Mouse (Mus musculus) hindbrain, embryonic 13.5 days (tissue): ENCODE data around the gene Chrna1. TPM values are rescaled to one million over a fixed set of nuclear protein-coding genes. Genes with fewer than 3 reads are reported as not detected.
"Not testable (repeated sequence)": the region's sequence is repeated elsewhere in the genome, so short reads cannot be mapped to it uniquely, and the experiment has no call there.

Experiments
- ATAC-seq: fragments of 200-750 bp; cut with Nextera tagmentation; 2 replicates; pipeline ENCODE4 v1.8.0; 2017; ENCODE audit warnings: moderate TSS enrichment; ENCODE audit not compliant: low FRiP score
- H3K27ac ChIP-seq: fragments of 300-500 bp; sonication (generic); 2 replicates; pipeline ENCODE4 v1.5.1; 2015; ENCODE audit warnings: inconsistent platforms, mild to moderate bottlenecking, moderate library complexity
- H3K27me3 ChIP-seq: fragments of 300-500 bp; sonication (generic); 2 replicates; pipeline ENCODE4 v1.6.1; 2015; ENCODE audit warnings: mild to moderate bottlenecking, inconsistent platforms
- H3K36me3 ChIP-seq: fragments of 300-500 bp; sonication (generic); 2 replicates; pipeline ENCODE4 v1.6.1; 2015; ENCODE audit warnings: mild to moderate bottlenecking, inconsistent platforms
- H3K4me1 ChIP-seq: fragments of 300-500 bp; sonication (generic); replicated peaks from 2 replicates; pipeline ENCODE4 v1.6.1; 2015; ENCODE audit warnings: inconsistent platforms
- H3K4me2 ChIP-seq: fragments of 300-500 bp; sonication (generic); 2 replicates; pipeline ENCODE4 v1.6.1; 2015; ENCODE audit warnings: inconsistent platforms, mild to moderate bottlenecking, moderate library complexity
- H3K4me3 ChIP-seq: fragments of 300-500 bp; sonication (generic); 2 replicates; pipeline ENCODE4 v1.5.1; 2015; ENCODE audit warnings: mild to moderate bottlenecking, inconsistent platforms
- H3K9ac ChIP-seq: fragments of 300-500 bp; sonication (generic); 2 replicates; pipeline ENCODE4 v1.6.1; 2015; ENCODE audit warnings: mild to moderate bottlenecking, inconsistent platforms
- H3K9me3 ChIP-seq: fragments of 300-500 bp; sonication (generic); 2 replicates; pipeline ENCODE4 v1.6.1; 2016; ENCODE audit warnings: inconsistent platforms
- WGBS: fragments of 180-500 bp; shearing (Covaris S2); methylation state at CpG from one replicate; pipeline ENCODE4 v1.1.7; 2015; 5-methylcytosine and 5-hydroxymethylcytosine counted together
- polyA plus RNA-seq: library from polyadenylated mRNA; unstranded; fragments of >200 nt; fragmentation: Nextera tagmentation; extraction: Ambion mirVana; gene quantifications from 2 replicates; pipeline ENCODE4 v1.2.1, GENCODE M21; 2015

Chrna1 gene
- polyA plus RNA-seq, 1 experiment from 2014 or later, result 0.45 TPM

DNA sequence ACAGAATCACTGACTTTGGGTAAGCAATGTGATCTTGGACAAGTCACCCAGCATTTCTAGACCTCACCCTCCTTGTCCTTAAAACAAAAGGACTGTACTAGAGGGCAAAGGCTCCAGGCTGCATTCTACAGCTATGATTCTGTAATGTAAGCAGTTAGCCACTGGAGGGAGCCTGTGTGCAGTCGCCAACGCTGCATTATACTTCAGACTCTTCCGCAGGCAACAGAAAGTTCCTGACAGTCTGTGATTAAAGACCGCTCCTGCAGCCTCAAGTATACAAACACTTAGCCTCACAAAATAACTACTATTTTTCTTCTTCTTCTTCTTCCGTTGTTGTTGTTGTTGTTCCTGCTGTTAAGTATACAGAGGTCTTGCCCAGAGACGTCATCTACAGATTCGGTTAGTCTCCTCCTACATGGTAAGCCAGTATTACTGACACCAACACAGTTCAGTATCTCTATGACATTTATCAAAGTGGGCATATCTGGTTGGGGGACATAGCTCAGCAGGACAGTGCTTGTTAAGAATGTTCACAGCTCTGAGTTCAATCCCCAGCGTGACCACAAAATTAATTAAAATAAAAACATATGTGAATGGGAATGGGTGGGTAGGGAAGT is 13.0 kb downstream of the Chrna1 start:
- 23% methylated on average over 8 of the region's 8 CpGs for WGBS
- H3K36me3 ChIP-seq, result no peaks in the 10 kb centered on the region
- no peak overlapping the region for H3K4me3 ChIP-seq
- 0 out of 2 replicates have a peak, but pooled peaks cover 9% of the 10 kb centered on the region for H3K27me3 ChIP-seq
- H3K4me2 ChIP-seq, result 0 out of 2 replicates have a peak overlapping the region, but pooled peaks have one; percentile 17
- H3K9me3 ChIP-seq, result no peaks in the 10 kb centered on the region
- H3K27ac ChIP-seq, result no peak overlapping the region
- peaks cover 11% of the 10 kb centered on the region for H3K4me1 ChIP-seq
- no peak overlapping the region for H3K9ac ChIP-seq
- ATAC-seq, result no peak; the same call in 1 of the 2 replicates

DNA sequence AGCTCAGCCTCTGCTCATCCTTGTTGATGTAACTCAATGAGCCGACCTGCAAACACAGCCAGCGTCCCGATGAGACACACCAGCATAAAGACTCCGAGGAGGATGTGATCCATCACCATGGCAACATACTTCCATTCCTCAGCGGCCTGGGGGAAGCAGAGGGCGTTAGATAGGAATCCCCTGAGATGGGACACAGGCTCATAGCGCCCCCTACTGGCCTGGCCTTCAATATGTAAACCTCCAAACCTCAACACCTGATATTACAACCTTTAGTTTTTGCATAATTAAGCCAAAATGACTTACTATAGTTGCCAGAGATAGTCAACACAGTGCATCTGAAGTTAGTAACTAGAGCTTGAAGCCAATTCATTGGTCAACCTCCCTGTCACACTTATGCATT is 14.0 kb downstream of the Chrna1 start:
- Histone ChIP-seq H3K27ac (no peak overlapping the region), H3K4me1 (peaks cover 14% of the 10 kb centered on the region), H3K9ac (no peak overlapping the region), H3K36me3 (no peaks in the 10 kb centered on the region), H3K27me3 (0 out of 2 replicates have a peak, but pooled peaks cover 9% of the 10 kb centered on the region), H3K4me3 (no peak overlapping the region), H3K9me3 (no peaks in the 10 kb centered on the region), H3K4me2 (no peak overlapping the region)
- ATAC-seq, result no peak
- 8% methylated on average over 7 of the region's 7 CpGs for WGBS

DNA sequence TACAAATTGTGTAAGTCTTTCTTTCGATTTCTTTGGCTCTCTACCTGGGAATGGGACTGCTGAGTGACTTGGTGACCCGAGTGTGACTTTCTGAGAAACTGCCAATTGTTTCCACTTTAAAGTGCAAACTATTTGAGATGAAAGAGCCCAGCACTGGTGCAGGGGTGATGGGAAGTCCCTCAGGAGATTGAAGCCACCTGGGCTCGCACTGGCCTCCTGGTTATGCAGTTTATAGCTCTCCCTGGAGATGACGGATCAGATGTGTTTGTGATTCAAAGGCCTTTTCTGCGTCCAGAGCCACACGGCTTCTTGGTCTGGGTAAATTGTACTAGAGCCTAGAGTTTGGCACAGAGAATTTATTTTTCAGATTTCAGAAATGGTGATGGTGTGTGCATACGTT is 16.4 kb downstream of the Chrna1 start:
- Histone ChIP-seq H3K27ac (no peak overlapping the region), H3K4me1 (peaks cover 16% of the 10 kb centered on the region), H3K9ac (no peak overlapping the region), H3K36me3 (no peaks in the 10 kb centered on the region), H3K9me3 (no peaks in the 10 kb centered on the region), H3K4me2 (no peak overlapping the region), H3K27me3 (0 out of 2 replicates have a peak, but pooled peaks cover 5% of the 10 kb centered on the region), H3K4me3 (no peak overlapping the region)
- 72% methylated on average over 7 of the region's 7 CpGs for WGBS
- ATAC-seq, result no peak

DNA sequence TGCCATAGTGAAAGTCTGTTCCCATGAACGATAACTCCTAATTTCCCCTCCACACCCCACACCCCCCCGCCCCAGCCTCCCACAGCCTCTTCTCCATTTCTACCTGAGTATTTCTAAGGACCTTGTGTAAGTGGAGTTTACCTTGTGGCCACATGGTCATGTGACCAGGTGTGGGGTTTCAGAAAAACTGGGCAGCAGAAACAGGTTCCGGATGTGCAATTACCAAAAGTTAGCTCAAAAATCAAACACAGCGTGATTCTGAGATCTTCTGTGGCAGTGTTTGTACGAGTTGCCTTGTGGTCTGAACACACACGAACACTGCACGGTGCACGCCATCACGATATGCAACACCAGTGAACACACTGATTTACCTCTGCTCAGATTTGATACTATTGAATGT is 17.5 kb downstream of the Chrna1 start:
- no peak overlapping the region for H3K4me2 ChIP-seq
- H3K4me1 ChIP-seq, result peaks cover 16% of the 10 kb centered on the region
- H3K27ac ChIP-seq, result no peak overlapping the region
- H3K36me3 ChIP-seq, result no peaks in the 10 kb centered on the region
- no peak overlapping the region for H3K9ac ChIP-seq
- no peaks in the 10 kb centered on the region for H3K9me3 ChIP-seq
- no peak overlapping the region for H3K4me3 ChIP-seq
- 88% methylated on average over 9 of the region's 9 CpGs for WGBS
- H3K27me3 ChIP-seq, result no peaks in the 10 kb centered on the region
- no peak for ATAC-seq

DNA sequence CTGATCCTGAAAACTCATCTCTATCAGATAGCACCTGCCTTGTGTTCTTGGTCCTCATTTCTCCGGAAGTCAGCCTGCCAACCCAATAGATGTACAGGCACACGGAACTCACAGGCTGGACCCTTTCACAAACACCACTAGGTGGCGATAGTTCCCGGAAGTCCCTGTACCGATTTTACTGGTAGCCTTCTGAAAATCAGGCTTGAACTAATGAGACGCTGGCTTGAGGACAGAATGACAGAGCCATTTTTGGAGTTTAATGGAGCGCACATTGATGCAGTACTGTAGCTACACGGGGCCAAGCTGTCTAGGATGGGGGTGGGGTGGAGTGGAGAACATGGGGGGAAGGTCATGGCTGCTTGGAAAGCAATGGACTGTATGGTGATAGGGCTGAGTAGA is 18.5 kb downstream of the Chrna1 start:
- H3K36me3 ChIP-seq, result no peaks in the 10 kb centered on the region
- H3K9me3 ChIP-seq, result no peaks in the 10 kb centered on the region
- WGBS, result 6% methylated on average over 8 of the region's 8 CpGs
- no peaks in the 10 kb centered on the region for H3K27me3 ChIP-seq
- H3K4me3 ChIP-seq, result peak overlapping the region; percentile 44
- H3K27ac ChIP-seq, result 0 out of 2 replicates have a peak overlapping the region, but pooled peaks have one; percentile 8
- H3K4me2 ChIP-seq, result peak overlapping the region; percentile 68
- peak; percentile 60 for ATAC-seq
- peaks cover 16% of the 10 kb centered on the region for H3K4me1 ChIP-seq
- no peak overlapping the region for H3K9ac ChIP-seq

DNA sequence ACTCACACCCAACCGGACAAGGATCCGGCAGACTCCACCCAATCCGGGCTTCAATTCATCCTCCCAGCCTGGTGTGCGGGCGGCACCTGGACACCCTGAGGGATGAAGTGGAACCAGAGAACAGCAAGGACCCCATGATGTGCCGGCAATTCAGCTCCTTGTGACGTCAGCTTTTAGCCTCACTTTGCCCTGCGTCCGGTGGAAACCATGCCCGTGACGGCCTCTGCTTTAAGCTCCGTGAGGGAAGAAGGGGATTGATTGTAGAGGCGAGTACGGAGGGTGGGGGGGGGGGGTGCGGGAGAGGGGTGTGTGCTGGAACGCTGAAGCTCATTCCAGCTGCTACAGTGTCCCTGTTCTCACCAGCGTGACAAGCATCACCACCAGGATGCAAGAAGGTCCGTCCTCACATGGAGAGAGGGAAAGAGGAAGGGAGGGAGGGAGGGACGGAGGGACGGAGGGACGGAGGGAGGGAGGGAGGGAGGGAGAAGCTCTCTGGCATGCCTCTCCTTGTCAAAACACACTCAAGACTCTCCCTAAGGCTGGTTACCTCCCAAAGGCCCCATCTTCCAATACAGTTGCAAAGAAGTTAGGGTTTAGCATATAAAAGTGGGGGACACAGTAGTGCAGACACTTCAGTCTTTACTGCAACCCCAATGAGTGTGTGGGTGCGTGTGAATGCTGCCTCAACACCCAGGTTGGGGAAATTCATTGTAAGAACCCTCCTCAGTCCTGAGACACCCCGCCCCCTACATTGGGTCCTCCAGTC is 19.1 kb downstream of the Chrna1 start:
- WGBS, result 3% methylated on average over 23 of the region's 23 CpGs
- Histone ChIP-seq H3K27me3 (no peaks in the 10 kb centered on the region), H3K36me3 (no peaks in the 10 kb centered on the region), H3K27ac (0 out of 2 replicates have a peak overlapping the region, but pooled peaks have one; percentile 8), H3K4me2 (peak overlapping the region; percentile 68), H3K9ac (peak overlapping the region; percentile 67), H3K4me1 (peaks cover 15% of the 10 kb centered on the region), H3K9me3 (no peaks in the 10 kb centered on the region), H3K4me3 (peak overlapping the region; percentile 44)
- ATAC-seq, result peak; percentile 65

DNA sequence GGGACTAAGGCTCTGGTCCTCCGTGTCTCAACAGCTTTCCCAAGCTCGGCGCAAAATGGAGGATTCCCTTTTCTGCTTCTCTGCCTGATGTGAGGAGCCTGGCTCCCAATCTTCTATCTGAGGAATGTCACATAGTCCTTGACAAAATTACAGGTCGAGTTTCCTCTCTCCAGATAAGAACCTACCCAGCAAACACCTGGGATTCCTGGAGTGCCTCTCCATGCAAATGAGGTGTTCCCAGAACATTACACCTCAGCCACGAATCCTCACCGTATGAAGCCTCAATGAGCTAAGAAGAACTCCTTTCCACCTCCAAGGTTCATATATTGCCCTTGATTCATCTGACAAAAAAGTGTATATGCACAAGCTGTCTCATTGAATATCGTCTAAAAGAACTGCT is 19.7 kb downstream of the Chrna1 start:
- Histone ChIP-seq H3K36me3 (no peaks in the 10 kb centered on the region), H3K27ac (no peak overlapping the region), H3K9ac (peak overlapping the region; percentile 67), H3K27me3 (no peaks in the 10 kb centered on the region), H3K4me1 (peaks cover 12% of the 10 kb centered on the region), H3K9me3 (no peaks in the 10 kb centered on the region), H3K4me3 (peak overlapping the region; percentile 44), H3K4me2 (peak overlapping the region; percentile 68)
- WGBS, result 43% methylated on average over 7 of the region's 7 CpGs
- no peak for ATAC-seq

DNA sequence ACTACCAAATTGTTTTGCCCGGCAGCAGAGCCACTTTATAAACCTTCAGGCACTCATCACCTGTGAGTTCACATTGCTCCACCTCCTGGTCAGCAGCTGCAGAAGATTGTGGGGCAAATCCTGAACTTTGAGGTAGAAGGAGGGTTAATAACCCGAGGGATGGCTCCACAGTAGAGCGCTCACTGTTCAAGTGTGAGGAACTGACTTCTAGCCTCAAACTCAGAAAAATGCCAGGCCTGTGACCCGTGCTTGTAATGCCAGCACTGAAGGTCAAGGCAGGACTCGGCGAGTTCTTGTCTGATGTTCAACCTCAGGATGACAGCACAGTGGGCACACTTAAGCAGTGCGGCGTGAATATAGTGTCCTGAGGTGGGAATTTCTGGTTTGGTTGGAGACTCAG is 22.2 kb downstream of the Chrna1 start:
- Histone ChIP-seq H3K27ac (no peak overlapping the region), H3K4me1 (peaks cover 12% of the 10 kb centered on the region), H3K9ac (no peak overlapping the region), H3K36me3 (no peaks in the 10 kb centered on the region), H3K9me3 (no peaks in the 10 kb centered on the region), H3K4me2 (no peak overlapping the region), H3K4me3 (no peak overlapping the region), H3K27me3 (no peaks in the 10 kb centered on the region)
- 90% methylated on average over 8 of the region's 8 CpGs for WGBS
- ATAC-seq, result no peak

DNA sequence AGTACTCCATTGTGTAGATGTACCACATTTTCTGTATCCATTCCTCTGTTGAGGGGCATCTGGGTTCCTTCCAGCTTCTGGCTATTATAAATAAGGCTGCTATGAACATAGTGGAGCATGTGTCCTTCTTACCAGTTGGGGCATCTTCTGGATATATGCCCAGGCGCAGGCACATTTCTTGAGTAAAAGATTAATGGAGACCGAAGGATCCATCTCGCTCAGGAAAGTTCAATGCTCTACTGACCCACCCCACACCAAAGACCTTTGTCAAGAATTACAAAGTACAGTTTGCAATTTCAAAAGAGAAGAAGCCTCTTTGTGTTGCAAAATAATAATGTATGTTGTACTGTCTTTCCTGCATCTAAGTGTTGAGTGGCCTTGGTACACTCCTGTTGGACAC is 23.1 kb downstream of the Chrna1 start:
- H3K4me1 ChIP-seq, result peaks cover 12% of the 10 kb centered on the region
- WGBS, result 96% methylated on average over 3 of the region's 3 CpGs
- not testable (repeated sequence) for H3K4me2 ChIP-seq, H3K36me3 ChIP-seq, H3K9ac ChIP-seq, H3K27ac ChIP-seq, H3K4me3 ChIP-seq, ATAC-seq, H3K9me3 ChIP-seq, H3K27me3 ChIP-seq

DNA sequence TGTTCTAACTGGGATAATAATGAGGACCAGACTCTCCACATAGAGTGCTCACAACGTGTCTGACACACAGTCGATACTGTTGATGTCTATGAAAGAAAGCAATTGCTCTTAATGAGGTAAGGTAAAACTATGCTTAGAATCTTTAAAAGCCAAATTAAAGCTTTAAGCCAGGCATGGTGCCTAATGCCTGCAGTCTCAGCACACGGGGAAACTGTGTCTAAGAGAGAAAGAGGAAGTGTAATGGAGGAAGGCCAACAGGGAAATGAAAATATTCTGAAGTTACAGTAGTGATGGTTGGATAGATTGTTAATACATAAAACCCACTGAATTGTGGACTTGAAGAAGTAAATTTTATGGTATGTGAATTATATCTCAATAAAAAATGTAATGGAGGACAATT is 25.7 kb downstream of the Chrna1 start:
- H3K27ac ChIP-seq, result no peak overlapping the region
- H3K27me3 ChIP-seq, result no peaks in the 10 kb centered on the region
- H3K36me3 ChIP-seq, result no peaks in the 10 kb centered on the region
- no peaks in the 10 kb centered on the region for H3K4me1 ChIP-seq
- H3K9ac ChIP-seq, result no peak overlapping the region
- no peak overlapping the region for H3K4me2 ChIP-seq
- H3K4me3 ChIP-seq, result no peak overlapping the region
- no peaks in the 10 kb centered on the region for H3K9me3 ChIP-seq
- ATAC-seq, result no peak
- WGBS, result 81% methylated on average over 3 of the region's 3 CpGs

DNA sequence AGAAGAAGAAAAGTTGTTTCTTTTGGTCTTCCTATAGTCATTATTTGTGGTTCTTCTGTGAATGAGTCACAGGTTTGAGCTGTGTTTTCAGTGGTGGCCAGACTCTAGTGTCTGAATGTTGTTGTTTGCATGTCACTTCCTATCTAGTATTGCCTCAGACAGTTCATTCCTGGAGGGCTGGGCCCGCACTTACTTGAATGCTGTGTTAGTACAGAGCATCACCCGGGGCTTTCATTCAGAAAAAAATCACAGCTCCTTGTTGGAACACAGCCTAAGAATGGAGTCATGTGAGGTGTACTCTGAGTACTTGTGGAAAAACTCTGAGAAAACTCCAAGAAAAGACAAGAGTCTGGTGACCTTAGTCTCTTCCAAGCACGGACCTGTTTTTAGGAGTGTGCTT is 27.2 kb downstream of the Chrna1 start:
- Histone ChIP-seq H3K36me3 (no peaks in the 10 kb centered on the region), H3K27me3 (no peaks in the 10 kb centered on the region), H3K4me1 (no peaks in the 10 kb centered on the region), H3K9ac (no peak overlapping the region), H3K27ac (no peak overlapping the region), H3K4me2 (no peak overlapping the region), H3K9me3 (no peaks in the 10 kb centered on the region), H3K4me3 (no peak overlapping the region)
- no peak for ATAC-seq
- 81% methylated on average over 3 of the region's 3 CpGs for WGBS

DNA sequence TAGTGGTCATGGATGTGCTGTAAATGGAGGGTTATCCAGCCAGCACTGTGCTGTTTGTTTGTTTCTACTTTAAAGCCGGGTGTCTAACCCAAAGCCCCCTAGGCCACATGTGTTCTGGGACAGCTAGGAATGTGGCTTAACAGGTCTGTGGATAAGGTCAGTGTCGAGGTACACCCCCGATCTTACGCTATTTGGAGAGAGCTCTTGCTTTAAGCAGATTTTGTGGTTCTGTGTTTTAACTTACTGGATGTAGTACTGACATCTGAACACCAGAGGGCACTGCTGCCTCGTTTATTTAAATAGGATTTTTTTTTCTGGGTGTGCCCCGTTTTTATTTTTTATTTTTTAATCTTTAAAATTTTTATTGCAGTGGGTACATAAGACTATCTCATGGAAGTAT is 29.4 kb downstream of the Chrna1 start:
- H3K9me3 ChIP-seq, result no peaks in the 10 kb centered on the region
- H3K4me1 ChIP-seq, result no peaks in the 10 kb centered on the region
- H3K27ac ChIP-seq, result no peak overlapping the region
- H3K4me2 ChIP-seq, result no peak overlapping the region
- ATAC-seq, result no peak
- no peaks in the 10 kb centered on the region for H3K36me3 ChIP-seq
- H3K27me3 ChIP-seq, result no peaks in the 10 kb centered on the region
- 25% methylated on average over 6 of the region's 6 CpGs for WGBS
- H3K9ac ChIP-seq, result no peak overlapping the region
- H3K4me3 ChIP-seq, result no peak overlapping the region

DNA sequence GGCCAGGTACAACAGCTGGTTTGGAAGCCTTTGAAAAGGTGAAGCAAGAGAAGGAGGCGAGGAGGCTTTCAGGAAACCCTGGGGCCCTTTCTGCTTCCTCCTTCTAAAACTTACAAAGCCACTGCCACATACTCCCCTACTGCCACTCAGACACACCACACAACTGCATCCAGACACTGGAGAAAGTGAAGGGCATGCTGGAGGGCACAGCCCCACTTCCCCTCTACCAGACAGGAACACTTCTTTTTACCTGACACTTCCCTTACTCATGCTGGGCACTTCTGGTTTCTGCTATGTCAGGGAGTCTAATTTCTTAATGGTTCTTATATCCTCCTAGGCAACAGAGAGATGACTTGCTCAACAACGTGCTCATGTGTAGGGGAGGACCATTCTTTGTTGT is 31.6 kb downstream of the Chrna1 start:
- 78% methylated on average over 2 of the region's 2 CpGs for WGBS
- H3K4me2 ChIP-seq, result no peak overlapping the region
- no peak for ATAC-seq
- H3K9me3 ChIP-seq, result no peaks in the 10 kb centered on the region
- 0 out of 2 replicates have a peak, but pooled peaks cover 2% of the 10 kb centered on the region for H3K4me1 ChIP-seq
- H3K4me3 ChIP-seq, result no peak overlapping the region
- H3K27me3 ChIP-seq, result 0 out of 2 replicates have a peak, but pooled peaks cover 4% of the 10 kb centered on the region
- no peaks in the 10 kb centered on the region for H3K36me3 ChIP-seq
- no peak overlapping the region for H3K27ac ChIP-seq
- H3K9ac ChIP-seq, result no peak overlapping the region
